Mouse (Mus musculus) intestine, postnatal 0 days (tissue): ENCODE results near the gene Lrcol1. TPM values are rescaled to one million over a fixed set of nuclear protein-coding genes. Genes with fewer than 3 reads are reported as not detected.
A peak's percentile ranks its signal among the peaks of the same experiment; 100 is the strongest.

Source experiments
- ATAC-seq: fragments of 200-750 bp; cut with Nextera tagmentation; 2 replicates; pipeline ENCODE4 v1.8.0; 2017; ENCODE audit warnings: mild to moderate bottlenecking, moderate TSS enrichment, moderate library complexity
- H3K27ac ChIP-seq: fragments of 300-500 bp; sonication (generic); 2 replicates; pipeline ENCODE4 v1.5.1; 2014; ENCODE audit warnings: mild to moderate bottlenecking, low read depth, low read length, moderate library complexity
- H3K27me3 ChIP-seq: fragments of 300-500 bp; sonication (generic); replicated peaks from 2 replicates; pipeline ENCODE4 v1.6.1; 2014; ENCODE audit warnings: low read length, mixed read lengths; ENCODE audit not compliant: control insufficient read depth, insufficient read depth
- H3K36me3 ChIP-seq: fragments of 300-500 bp; sonication (generic); 2 replicates; pipeline ENCODE4 v1.6.1; 2014; ENCODE audit warnings: mild to moderate bottlenecking, moderate library complexity; ENCODE audit not compliant: control insufficient read depth, insufficient read depth
- H3K4me1 ChIP-seq: fragments of 300-500 bp; sonication (generic); replicated peaks from 2 replicates; pipeline ENCODE4 v1.6.1; 2014; ENCODE audit warnings: antibody characterized with exemption, low read length, mixed read lengths; ENCODE audit not compliant: control insufficient read depth, insufficient read depth
- H3K4me2 ChIP-seq: fragments of 300-500 bp; sonication (generic); replicated peaks from 2 replicates; pipeline ENCODE4 v1.6.1; 2014; ENCODE audit warnings: low read depth, mild to moderate bottlenecking, moderate library complexity
- H3K4me3 ChIP-seq: fragments of 300-500 bp; sonication (generic); 2 replicates; pipeline ENCODE4 v1.5.1; 2014; ENCODE audit warnings: low read depth, low read length
- H3K9ac ChIP-seq: fragments of 300-500 bp; sonication (generic); 2 replicates; pipeline ENCODE4 v1.6.1; 2014; ENCODE audit warnings: mild to moderate bottlenecking, low read depth, low read length
- H3K9me3 ChIP-seq: fragments of 300-500 bp; sonication (generic); 2 replicates; pipeline ENCODE4 v1.6.1; 2016; ENCODE audit warnings: mixed run types; ENCODE audit not compliant: control insufficient read depth
- CTCF ChIP-seq: sonication (generic); IDR thresholded peaks from 2 replicates; pipeline ENCODE4 v1.5.1; 2016; ENCODE audit warnings: low read depth, mild to moderate bottlenecking, control low read depth, antibody characterized with exemption, moderate library complexity
- WGBS: fragments of 180-500 bp; shearing (Covaris S2); extraction: QIAGEN DNeasy Blood & Tissue Kit; methylation state at CpG from one replicate; pipeline ENCODE4 v1.1.7; 2014; 5-methylcytosine and 5-hydroxymethylcytosine counted together
- polyA plus RNA-seq: library from polyadenylated mRNA; unstranded; fragments of >200 nt; fragmentation: Nextera tagmentation; extraction: Ambion mirVana; gene quantifications from 2 replicates; pipeline ENCODE4 v1.2.1, GENCODE M21; 2015

Gene Lrcol1
- polyA plus RNA-seq, 1 experiment from 2014 or later: not detected

GRCm38 (mm10) chr5:110379823-110380222, 35.3 kb downstream of the Lrcol1 start:
- WGBS: 86% methylated on average over 4 of the region's 4 CpGs
- no peak for ATAC-seq
- Histone ChIP-seq H3K9ac (no peak overlapping the region), H3K27ac (no peak overlapping the region), H3K4me1 (no peaks in the 10 kb centered on the region), H3K4me2 (no peak overlapping the region), H3K9me3 (no peaks in the 10 kb centered on the region), H3K4me3 (no peak overlapping the region), H3K27me3 (no peaks in the 10 kb centered on the region), H3K36me3 (peaks cover 49% of the 10 kb centered on the region)
- no peak for TF ChIP-seq CTCF

GRCm38 (mm10) chr5:110384491-110384890, 40.0 kb downstream of the Lrcol1 start:
- H3K27me3 ChIP-seq: no peaks in the 10 kb centered on the region; the same call in 1 of the 2 replicates
- 82% methylated on average over 6 of the region's 6 CpGs for WGBS
- no peak overlapping the region for H3K4me2 ChIP-seq
- no peak overlapping the region for H3K4me3 ChIP-seq
- ATAC-seq: no peak
- peaks cover 6% of the 10 kb centered on the region; the same call in 1 of the 2 replicates for H3K4me1 ChIP-seq
- no peaks in the 10 kb centered on the region for H3K9me3 ChIP-seq
- no peak overlapping the region for H3K27ac ChIP-seq
- no peak for TF ChIP-seq CTCF
- no peak overlapping the region for H3K9ac ChIP-seq
- peaks cover 3% of the 10 kb centered on the region; the same call in 1 of the 2 replicates for H3K36me3 ChIP-seq

GRCm38 (mm10) chr5:110385263-110385662, 40.7 kb downstream of the Lrcol1 start:
- TF ChIP-seq CTCF: no peak
- Histone ChIP-seq H3K9ac (no peak overlapping the region), H3K4me1 (peaks cover 6% of the 10 kb centered on the region; the same call in 1 of the 2 replicates), H3K9me3 (no peaks in the 10 kb centered on the region), H3K4me2 (no peak overlapping the region; the same call in 1 of the 2 replicates), H3K4me3 (no peak overlapping the region), H3K27me3 (no peaks in the 10 kb centered on the region; the same call in 1 of the 2 replicates), H3K27ac (no peak overlapping the region), H3K36me3 (peaks cover 2% of the 10 kb centered on the region; the same call in 1 of the 2 replicates)
- no peak for ATAC-seq
- WGBS: 53% methylated on average over 4 of the region's 4 CpGs

GRCm38 (mm10) chr5:110386371-110387330, 42.1 kb downstream of the Lrcol1 start:
- Histone ChIP-seq H3K27ac (no peak overlapping the region), H3K36me3 (peaks cover 2% of the 10 kb centered on the region; the same call in 1 of the 2 replicates), H3K27me3 (no peaks in the 10 kb centered on the region; the same call in 1 of the 2 replicates), H3K4me1 (peaks cover 6% of the 10 kb centered on the region; the same call in 1 of the 2 replicates), H3K9ac (peak overlapping the region; percentile 45), H3K4me3 (peak overlapping the region; percentile 53), H3K4me2 (peak overlapping the region; percentile 93), H3K9me3 (no peaks in the 10 kb centered on the region)
- ATAC-seq: peak; percentile 70
- no peak for TF ChIP-seq CTCF
- 2% methylated on average over 90 of the region's 90 CpGs for WGBS

- H3K36me3 ChIP-seq: peaks cover 2% of the 10 kb centered on the region; the same call in 1 of the 2 replicates
- no peaks in the 10 kb centered on the region; the same call in 1 of the 2 replicates for H3K27me3 ChIP-seq
- H3K27ac ChIP-seq: no peak overlapping the region
- TF ChIP-seq CTCF: no peak
- peak overlapping the region; percentile 53 for H3K4me3 ChIP-seq
- no peaks in the 10 kb centered on the region for H3K9me3 ChIP-seq
- peaks cover 6% of the 10 kb centered on the region; the same call in 1 of the 2 replicates for H3K4me1 ChIP-seq
- H3K4me2 ChIP-seq: peak overlapping the region; percentile 93
- peak overlapping the region; percentile 45 for H3K9ac ChIP-seq
- no peak for ATAC-seq
- 19% methylated on average over 8 of the region's 8 CpGs for WGBS
Observed at GRCm38 (mm10) chr5:110387332-110387731, 42.8 kb downstream of the Lrcol1 start.

- Histone ChIP-seq H3K36me3 (no peaks in the 10 kb centered on the region; the same call in 1 of the 2 replicates), H3K4me1 (peaks cover 6% of the 10 kb centered on the region; the same call in 1 of the 2 replicates), H3K9ac (no peak overlapping the region), H3K4me3 (no peak overlapping the region), H3K9me3 (no peaks in the 10 kb centered on the region), H3K4me2 (no peak overlapping the region), H3K27ac (no peak overlapping the region), H3K27me3 (no peaks in the 10 kb centered on the region; the same call in 1 of the 2 replicates)
- WGBS: 86% methylated on average over 4 of the region's 4 CpGs
- no peak for ATAC-seq
- TF ChIP-seq CTCF: no peak
Observed at GRCm38 (mm10) chr5:110390631-110391030, 46.1 kb downstream of the Lrcol1 start.
